ENCODE assay signal across 8 mouse cellular contexts in genomic region chr13:32179906-32180305, GRCm38 (mm10).
DNase-seq lines count a peak whose midpoint lies in the region; ATAC-seq lines count a peak whose summit lies in the region.

No protein-coding gene starts in this region.

- H3K27me3 ChIP-seq in midbrain, embryonic 16.5 days (ENCODE audit: control insufficient read depth, insufficient read depth, low read depth, low read length) = no peaks in the 10 kb centered on the region

- intact Hi-C loops in left cerebral cortex, postnatal 4 days (cut with DNase I) = no loop called here
- intact Hi-C loops in left cerebral cortex, postnatal 25 days (cut with DNase I) = no loop called here

- no peak overlapping the region for H3K27ac ChIP-seq in midbrain, embryonic 16.5 days (ENCODE audit: low read length)

- peak; percentile 11 for DNase-seq in left cerebral cortex, postnatal 4 days
- DNase-seq in left cerebral cortex, postnatal 25 days (ENCODE audit: low spot score in 2 of 2) = no peak
- peak; percentile 37 to 49 for DNase-seq in heart, adult 18-20 months
- peak; percentile 52 for DNase-seq in kidney, postnatal 10 days
- DNase-seq in gastrocnemius, postnatal 4 days (ENCODE audit: low spot score in 2 of 2) = no peak
- no peak for DNase-seq in right cerebral cortex, postnatal 36 days (ENCODE audit: low spot score in 2 of 2)
- no peak for DNase-seq in cerebellum, postnatal 14 days

- no peak overlapping the region for H3K4me3 ChIP-seq in midbrain, embryonic 16.5 days (ENCODE audit: low read depth, low read length)

- H3K9me3 ChIP-seq in midbrain, embryonic 16.5 days (replicated peaks; ENCODE audit: control insufficient read depth, low read length, poor library complexity, severe bottlenecking) = no peaks in the 10 kb centered on the region

- WGBS in midbrain, embryonic 16.5 days = 10% methylated on average over 3 of the region's 3 CpGs

- H3K4me2 ChIP-seq in midbrain, embryonic 16.5 days (ENCODE audit: low read length) = no peak overlapping the region

- peak; percentile 84 for ATAC-seq in midbrain, embryonic 16.5 days

- no peaks in the 10 kb centered on the region; the same call in 1 of the 2 replicates for H3K4me1 ChIP-seq in midbrain, embryonic 16.5 days (ENCODE audit: control insufficient read depth, insufficient read depth, low read length)

- H3K9ac ChIP-seq in midbrain, embryonic 16.5 days (ENCODE audit: low read depth, low read length) = no peak overlapping the region

- H3K36me3 ChIP-seq in midbrain, embryonic 16.5 days (ENCODE audit: control insufficient read depth, insufficient read depth, low read length) = no peaks in the 10 kb centered on the region

Comparison
In these comparisons a context has a peak if more than half of its experiments do, and no peak if none do; other contexts are left out.
1. DNase-seq: peak in left cerebral cortex, postnatal 4 days (single experiment), heart, adult 18-20 months (2 of 2) and kidney, postnatal 10 days (single experiment); none in left cerebral cortex, postnatal 25 days (0 of 2), gastrocnemius, postnatal 4 days (0 of 2), right cerebral cortex, postnatal 36 days (0 of 2) and cerebellum, postnatal 14 days (0 of 2).